Mouse (Mus musculus) stomach, postnatal 0 days (tissue): ENCODE data around the gene Nudt14.

Experiments
- CTCF ChIP-seq: IDR thresholded peaks from 2 replicates; pipeline ENCODE4 v1.5.1; 2016; ENCODE audit warnings: antibody characterized with exemption, low read depth, mild to moderate bottlenecking, moderate library complexity
- EP300 ChIP-seq: optimal IDR thresholded peaks from 2 replicates; pipeline ENCODE3; 2016; ENCODE audit warnings: antibody characterized with exemption

- TF ChIP-seq CTCF = no peak
- no peak for TF ChIP-seq EP300
Observed at GRCm38 (mm10) chr12:112961428-112961827, 19.5 kb upstream of the Nudt14 start.
